Mouse (Mus musculus) kidney, postnatal 4 days (tissue): Measurements from ENCODE around the gene Rtel1.

Experiments used
- DNase-seq, 2 experiments: peaks; one replicate each; pipeline ENCODE4 v3.0.0; 2021; ENCODE audit warnings: mixed read lengths in 2 of 2

Rtel1 gene

GRCm38 (mm10) chr2:181319248-181320102, at the start of gene Rtel1:
Gene Rtel1, plus strand, starts transcription at chr2:181319739.
- DNase-seq, result peak; percentile 88 to 91

- DNase-seq, result no peak
These were observed 47.4 kb upstream of the Rtel1 start for GRCm38 (mm10) chr2:181272092-181272491.

GRCm38 (mm10) chr2:181273829-181274228, 45.7 kb upstream of the Rtel1 start:
- no peak for DNase-seq

GRCm38 (mm10) chr2:181274639-181275038, 44.9 kb upstream of the Rtel1 start:
- DNase-seq, result no peak

GRCm38 (mm10) chr2:181276766-181277165, 42.8 kb upstream of the Rtel1 start:
- DNase-seq, result peak; percentile 8 to 32

DNA sequence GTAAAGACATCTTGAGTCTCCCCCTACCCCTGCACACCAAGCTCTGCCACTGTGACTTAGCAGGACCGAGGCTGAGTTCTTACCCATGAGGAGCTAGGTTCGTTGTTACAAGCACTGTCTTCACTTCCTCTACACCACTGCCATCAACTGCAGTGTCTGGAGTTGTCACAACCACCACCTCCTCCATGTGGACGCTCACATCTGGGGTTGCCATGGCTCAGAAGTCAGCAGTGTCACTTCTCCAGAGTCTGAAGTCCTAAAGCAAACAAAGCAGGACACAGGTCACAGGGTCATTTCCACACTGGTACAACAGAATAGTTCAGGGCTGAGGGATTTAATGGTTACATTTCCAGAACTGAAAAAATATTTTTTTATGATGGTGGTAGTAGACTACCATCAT, 41.7 kb upstream of the Rtel1 start:
- no peak for DNase-seq

DNA sequence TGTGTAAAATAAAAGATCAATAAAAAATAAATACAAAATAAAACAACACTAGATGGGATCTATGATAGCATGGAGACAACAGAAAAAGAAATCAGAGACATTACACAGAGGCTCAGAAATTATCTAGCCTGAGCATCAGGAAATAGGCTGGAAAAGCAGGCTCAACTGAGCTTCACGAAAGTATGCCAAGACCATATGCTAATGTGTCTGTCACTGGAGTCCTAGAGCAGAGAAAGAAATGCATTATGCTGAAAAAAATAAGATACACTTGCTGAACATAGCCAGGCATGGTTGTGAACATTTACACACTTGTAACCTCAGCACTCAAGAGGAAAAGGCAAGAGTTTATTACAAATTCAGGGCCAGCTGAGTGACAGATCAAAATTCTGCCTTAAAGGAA, 39.6 kb upstream of the Rtel1 start:
- DNase-seq, result no peak

DNA sequence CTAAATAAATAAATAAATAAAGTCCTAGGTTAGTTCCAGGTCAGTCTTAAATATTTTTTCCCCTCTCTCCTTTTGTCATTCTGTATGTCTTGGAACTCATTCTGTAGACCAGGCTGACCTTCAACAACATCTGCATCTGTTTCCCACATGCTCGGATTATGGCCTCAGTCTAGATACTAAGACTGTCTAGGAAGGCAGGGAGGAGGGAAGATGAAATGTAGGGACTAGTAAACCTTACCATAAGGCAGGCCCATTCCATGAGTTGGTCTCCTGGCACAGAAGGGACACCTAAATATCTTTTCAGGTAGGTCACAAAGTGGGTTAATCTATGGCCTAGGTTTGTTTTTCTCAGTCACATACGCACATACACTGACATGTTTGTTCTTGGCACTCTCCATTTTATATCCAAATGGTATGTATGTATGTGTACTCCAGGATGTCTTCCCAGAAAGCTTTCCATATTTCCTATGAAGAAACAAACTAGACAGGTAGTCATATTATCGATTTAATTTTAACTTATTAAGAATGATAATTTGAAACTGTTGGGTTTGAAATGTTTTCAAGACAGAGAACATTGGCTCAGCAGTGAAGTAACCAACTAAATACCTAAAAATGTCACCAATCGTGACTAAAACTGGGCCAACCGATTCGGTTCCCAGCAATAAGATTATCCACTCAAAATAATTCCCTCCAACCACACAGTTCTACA, 32.8 kb upstream of the Rtel1 start:
- no peak for DNase-seq

DNA sequence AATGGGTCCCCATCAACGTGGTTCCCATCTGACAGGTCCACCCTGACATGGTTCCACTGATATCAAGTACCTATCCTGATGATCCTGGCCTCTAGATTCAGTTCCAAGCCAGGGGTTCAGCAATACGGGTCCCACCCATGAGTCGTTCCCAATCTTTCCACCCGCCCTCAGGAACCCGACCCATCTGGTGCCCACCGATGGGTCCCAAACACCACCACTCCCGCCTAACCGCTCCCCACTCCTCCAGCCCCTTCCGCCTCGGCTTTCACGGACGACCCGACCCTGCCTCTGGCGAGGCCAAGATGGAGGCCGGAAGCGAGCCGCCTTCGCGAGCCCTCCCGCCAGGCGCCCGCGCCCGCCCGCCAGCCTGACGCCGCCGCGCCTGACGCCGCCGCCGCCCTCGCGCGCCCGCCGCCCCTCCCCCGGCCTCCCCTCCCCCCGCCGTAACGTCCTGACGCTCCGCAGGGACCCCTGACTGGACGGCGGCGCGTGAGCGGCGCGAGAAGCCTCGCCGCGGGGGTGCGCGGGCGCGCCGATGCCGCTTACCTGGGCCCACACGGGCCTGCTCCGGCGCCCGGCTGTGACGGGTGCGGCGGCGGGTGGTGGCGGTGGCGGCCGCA, 32.1 kb upstream of the Rtel1 start:
- DNase-seq, result peak; percentile 86 to 91

DNA sequence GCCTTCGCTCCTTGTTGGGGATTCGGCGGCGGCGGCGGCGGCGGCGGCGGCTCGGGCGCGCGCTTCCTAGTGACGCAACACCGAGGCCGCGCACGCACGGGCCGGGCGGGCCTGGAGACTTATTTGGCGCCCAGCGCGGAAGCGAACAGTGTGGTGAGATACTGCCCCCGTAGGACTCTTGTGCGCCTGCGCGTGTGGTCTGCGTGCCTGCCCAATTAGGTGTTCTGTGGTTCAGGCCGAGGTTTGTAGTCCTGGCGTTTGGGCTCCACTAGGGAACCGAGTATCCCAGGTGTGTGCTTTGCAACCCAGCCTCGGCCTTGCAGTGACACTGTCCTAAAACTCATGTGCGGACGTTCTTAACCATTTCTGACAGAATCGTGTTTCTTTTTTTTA, 31.6 kb upstream of the Rtel1 start, which contains the start of gene Gmeb2:
Gene Gmeb2 (minus strand): TSS at position 78 of the 393 bp plus-strand sequence.
- peak; percentile 91 to 96 for DNase-seq

GRCm38 (mm10) chr2:181288691-181289090, 30.8 kb upstream of the Rtel1 start:
- no peak for DNase-seq

DNA sequence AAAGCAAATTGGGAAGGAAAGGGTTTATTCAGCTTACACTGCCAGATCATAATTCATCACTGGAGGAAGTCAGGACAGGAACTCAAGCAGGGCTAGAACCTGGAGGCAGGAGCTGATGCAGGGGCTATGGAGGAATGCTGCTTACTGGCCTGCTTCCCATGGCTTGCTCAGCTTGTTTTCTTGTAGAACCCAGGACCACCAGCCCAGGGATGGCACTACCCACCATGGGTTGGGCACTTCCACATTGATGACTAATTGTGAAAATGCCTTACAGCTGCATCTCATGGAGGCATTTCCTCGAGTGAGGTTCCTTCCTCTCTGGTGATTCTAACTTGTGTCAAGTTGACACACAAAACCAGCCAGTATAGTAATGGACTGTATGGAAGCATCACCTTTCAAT, 28.6 kb upstream of the Rtel1 start:
- no peak for DNase-seq

DNA sequence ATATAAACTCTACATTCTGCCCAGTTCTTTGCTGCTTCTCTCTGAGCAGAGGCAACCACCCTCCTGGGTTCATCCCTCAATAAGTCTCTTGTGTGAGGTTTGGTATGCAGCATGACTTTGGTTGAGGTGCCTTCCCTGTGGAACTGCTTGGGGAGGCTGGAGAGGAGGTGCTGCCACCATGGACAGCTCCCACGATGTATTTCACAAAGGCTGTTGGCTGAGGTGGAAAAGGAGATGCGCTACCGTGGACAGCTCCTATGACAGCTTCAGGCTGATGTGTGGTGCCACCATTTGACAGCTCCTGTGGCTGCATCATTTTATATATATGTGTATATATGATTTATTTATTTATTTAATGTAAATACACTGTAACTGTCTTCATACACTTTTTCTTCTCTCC, 17.5 kb upstream of the Rtel1 start:
- peak; percentile 67 to 76 for DNase-seq

GRCm38 (mm10) chr2:181304944-181305343, 14.6 kb upstream of the Rtel1 start:
- DNase-seq, result no peak

DNA sequence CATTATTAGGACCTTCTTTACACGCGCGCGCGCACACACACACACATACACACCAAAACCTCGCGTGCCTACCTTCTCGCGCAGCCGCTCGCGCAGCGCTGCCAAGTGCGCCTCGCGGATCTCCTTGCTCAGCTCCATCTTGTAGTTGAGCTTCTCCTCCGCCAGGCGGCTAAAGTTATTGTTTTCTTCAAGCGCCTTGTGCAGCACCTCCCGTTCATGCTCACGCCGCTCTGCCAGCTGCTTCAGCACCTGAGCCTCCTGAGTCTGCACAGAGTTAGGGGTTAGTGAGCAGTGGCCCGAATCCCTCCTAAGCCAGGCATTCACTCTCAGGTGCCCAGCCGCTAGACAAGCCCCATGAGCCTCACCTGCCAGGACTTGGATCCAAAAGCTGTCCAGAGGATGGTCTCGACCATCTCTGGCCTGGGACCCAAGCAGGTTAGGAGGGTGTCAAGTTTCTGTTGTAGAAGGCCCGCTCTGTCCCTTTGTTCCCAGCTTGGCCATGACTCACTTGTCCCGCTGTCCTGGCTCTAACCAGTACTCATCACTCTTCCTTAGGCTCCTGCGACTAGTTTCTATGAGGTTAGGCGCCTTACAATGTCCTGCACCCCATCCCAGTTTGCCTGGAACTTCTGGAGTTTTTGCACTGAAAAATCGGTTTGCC, 12.3 kb upstream of the Rtel1 start:
- DNase-seq, result peak; percentile 71 to 77

DNA sequence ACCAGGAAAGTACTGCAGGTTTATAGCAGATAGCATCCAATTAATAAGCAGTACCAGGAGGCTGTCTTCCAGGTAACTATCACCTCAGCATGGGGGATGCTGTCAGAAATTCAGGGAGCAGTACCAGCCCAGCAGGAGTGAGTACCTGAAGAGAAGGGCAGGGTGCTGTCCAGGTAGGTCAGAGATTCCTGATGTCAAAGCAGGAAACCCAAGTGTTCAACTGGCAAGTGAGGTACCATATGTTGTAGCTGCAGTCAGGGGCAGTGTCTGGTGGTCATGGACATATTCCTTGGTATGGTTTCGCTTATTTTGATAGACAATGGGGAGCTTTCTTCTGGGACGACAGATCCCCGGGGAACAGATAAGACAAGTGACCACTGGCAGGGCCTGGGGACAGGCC, 7.1 kb upstream of the Rtel1 start:
- no peak for DNase-seq

- no peak for DNase-seq
These were observed 6.6 kb upstream of the Rtel1 start for GRCm38 (mm10) chr2:181313006-181313343.

DNA sequence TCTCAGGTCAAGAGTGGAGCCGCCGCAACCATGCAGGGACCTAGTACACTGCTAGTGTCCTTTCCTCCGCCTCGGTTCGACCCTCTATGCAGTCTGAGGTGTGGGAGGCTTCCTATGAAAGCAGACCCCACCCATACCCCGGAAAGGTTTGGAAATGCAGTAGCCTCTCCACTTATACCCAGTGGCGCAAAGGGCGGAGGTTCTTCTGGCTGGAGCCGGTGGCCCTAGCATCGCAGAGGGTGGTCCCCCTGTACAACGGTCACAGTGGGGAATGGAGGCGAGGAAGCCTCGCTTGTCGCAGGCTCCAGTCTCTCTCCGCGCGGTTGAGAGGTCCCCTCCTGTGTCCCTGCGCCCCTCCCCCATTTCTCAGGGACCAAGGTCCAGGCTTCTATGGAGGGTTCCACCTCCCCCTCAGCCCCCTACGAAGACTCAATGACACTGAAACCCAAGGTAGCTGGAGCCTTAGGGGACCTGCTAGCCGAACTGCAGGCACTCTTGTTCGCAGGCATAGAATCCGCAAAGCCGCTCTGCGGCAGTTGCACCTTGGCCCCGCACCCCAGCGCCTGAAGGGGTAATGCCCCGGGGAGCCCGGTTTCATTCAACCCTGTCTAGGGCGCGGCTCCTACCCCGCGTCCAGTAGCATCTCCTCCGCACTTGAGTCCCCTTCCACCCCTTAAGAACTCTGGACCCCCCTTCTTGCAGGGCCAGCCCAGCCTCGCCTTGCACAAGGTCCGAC, 6.0 kb upstream of the Rtel1 start:
- no peak for DNase-seq

DNA sequence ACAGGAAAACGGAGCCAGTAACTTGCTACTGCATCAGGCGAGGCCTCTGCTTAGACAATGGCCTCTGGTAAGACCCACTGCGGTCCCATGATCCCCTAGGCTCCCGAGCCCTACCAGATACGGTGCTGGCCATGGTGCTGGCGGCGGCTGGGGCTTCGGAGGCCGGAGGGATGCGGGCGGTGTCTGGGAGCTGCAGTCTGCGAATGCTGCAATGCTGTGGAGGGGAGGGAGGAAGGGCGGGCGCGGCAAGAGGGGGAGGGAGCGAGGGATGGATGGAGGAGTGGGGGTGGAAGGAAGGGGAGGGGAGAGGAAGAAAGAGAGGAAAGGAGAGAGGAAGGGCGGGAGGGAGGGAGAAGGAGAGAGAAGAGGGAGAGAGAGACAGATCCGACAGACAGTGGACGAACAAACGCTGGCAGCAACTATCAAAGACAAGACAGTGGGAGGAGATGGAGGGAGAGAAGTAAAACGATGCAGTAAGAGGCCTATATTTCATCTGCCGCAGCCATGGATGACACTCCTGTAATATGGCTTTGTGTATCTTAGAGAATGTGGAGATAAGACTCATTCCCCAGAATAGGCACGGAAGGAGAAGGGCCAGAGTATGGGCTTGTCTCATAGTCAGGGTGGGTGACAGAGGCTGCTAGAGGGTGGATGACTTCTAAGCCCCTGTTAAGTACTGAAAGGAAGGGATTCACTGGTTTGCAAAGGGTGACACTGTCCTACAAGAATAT, 5.3 kb upstream of the Rtel1 start, which contains the start of gene Stmn3:
Gene Stmn3 (minus strand): TSS at position 421 of the 731 bp plus-strand sequence.
- peak; percentile 88 to 89 for DNase-seq

GRCm38 (mm10) chr2:181320103-181320499, 562 bp downstream of the Rtel1 start:
- DNase-seq, result no peak

GRCm38 (mm10) chr2:181322136-181322535, 2.6 kb downstream of the Rtel1 start:
- DNase-seq, result no peak

DNA sequence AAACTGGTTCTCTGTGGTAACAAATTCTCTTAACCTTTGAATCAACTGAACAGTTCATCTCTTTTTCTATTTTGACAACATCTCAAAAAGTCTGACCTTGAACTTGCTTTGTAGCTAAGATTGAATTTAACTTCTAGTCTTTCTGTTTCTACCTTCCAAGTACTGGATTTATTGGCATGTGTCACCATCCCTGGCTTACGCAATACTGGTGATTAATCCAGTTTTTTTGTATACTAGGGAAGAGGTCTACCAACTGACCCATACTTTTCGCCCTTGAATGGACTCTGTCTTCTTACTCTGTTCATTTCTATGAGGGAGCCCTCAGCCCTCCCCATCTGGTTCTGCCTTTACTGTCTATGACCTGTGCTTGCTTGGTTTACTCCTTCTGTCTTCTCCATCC, 6.6 kb downstream of the Rtel1 start:
- DNase-seq, result no peak
